Mouse (Mus musculus) cerebellum, adult 2 months (tissue): ENCODE measurements at regions not wholly inside any gene's neighbourhood (a gene's known extent, or its start where the extent isn't known, plus 50 kb on each side); places are given as distances from the start of the nearest gene placed in this dataset.
A peak's percentile ranks its signal among the peaks of the same experiment; 100 is the strongest.

Experiments
- DNase-seq, 2 experiments: peaks; one replicate each; pipeline ENCODE4 v3.0.0; 2021
- H3K27ac ChIP-seq: fragments of 200-500 bp; 2 replicates; pipeline ENCODE4 v1.5.1; 2012; ENCODE audit warnings: low read length, control low read depth, inconsistent platforms; ENCODE audit not compliant: insufficient read depth
- H3K27me3 ChIP-seq: fragments of 200-500 bp; 2 replicates; pipeline ENCODE4 v1.6.1; 2012; ENCODE audit warnings: inconsistent platforms, mild to moderate bottlenecking, low read length, moderate library complexity; ENCODE audit not compliant: control insufficient read depth, insufficient read depth
- H3K4me1 ChIP-seq: fragments of 200-500 bp; 2 replicates; pipeline ENCODE4 v1.6.1; 2011; ENCODE audit warnings: low read length; ENCODE audit not compliant: control insufficient read depth, insufficient read depth
- H3K4me3 ChIP-seq: fragments of 200-500 bp; replicated peaks from 2 replicates; pipeline ENCODE3; 2011; ENCODE audit warnings: mild to moderate bottlenecking, low read depth, low read length, control low read depth; ENCODE audit not compliant: insufficient read depth
- CTCF ChIP-seq: fragments of 200-500 bp; IDR thresholded peaks from 2 replicates; pipeline ENCODE4 v1.5.1; 2011; ENCODE audit warnings: low read depth, mild to moderate bottlenecking, control low read depth, low read length, moderate library complexity, borderline replicate concordance; ENCODE audit not compliant: insufficient read depth
- POLR2A ChIP-seq: fragments of 200-500 bp; IDR thresholded peaks from 2 replicates; pipeline ENCODE4 v1.6.1; 2011; ENCODE audit warnings: low read length, control low read depth, borderline replicate concordance; ENCODE audit not compliant: insufficient read depth
- WGBS: fragments of 180-500 bp; shearing (Covaris S2); methylation state at CpG from one replicate; pipeline ENCODE4 v1.1.7; 2018; 5-methylcytosine and 5-hydroxymethylcytosine counted together

GRCm38 (mm10) chr3:17317523-17317922, 630.7 kb upstream of the Cypt12 start:
- no peak for TF ChIP-seq CTCF
- no peak for TF ChIP-seq POLR2A
- H3K27ac ChIP-seq, result no peak overlapping the region

DNA sequence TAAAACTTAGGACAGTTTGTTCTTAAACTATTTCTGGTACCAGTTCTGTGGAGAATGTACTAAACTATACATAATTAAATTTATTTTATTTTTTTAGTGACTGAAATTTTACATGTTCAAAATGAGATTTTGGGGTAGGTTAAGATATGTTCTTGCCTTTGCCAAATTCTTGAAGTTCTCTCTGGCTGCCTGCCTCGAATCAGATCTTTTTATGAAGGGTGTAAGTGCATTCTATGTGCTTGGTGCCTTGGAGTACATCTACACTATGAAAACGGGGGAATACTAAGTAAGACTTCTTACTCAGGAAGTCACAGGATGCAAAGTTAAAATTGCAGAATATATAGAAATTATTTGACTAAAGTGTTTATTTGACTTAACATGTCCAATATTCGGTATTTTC, 629.8 kb upstream of the Cypt12 start:
- TF ChIP-seq CTCF, result no peak
- TF ChIP-seq POLR2A, result no peak
- no peak overlapping the region for H3K4me3 ChIP-seq
- no peaks in the 10 kb centered on the region for H3K27me3 ChIP-seq
- H3K27ac ChIP-seq, result no peak overlapping the region
- H3K4me1 ChIP-seq, result no peaks in the 10 kb centered on the region; the same call in 1 of the 2 replicates
- WGBS, result 67% methylated on average over 3 of the region's 3 CpGs
- no peak for DNase-seq

More at GRCm38 (mm10) chr3:17317523-17317922, 630.7 kb upstream of the Cypt12 start:
- no peaks in the 10 kb centered on the region for H3K27me3 ChIP-seq
- no peaks in the 10 kb centered on the region; the same call in 1 of the 2 replicates for H3K4me1 ChIP-seq
- DNase-seq, result no peak
- no peak overlapping the region for H3K4me3 ChIP-seq

GRCm38 (mm10) chr3:17319213-17319612, 629.0 kb upstream of the Cypt12 start:
- no peak for TF ChIP-seq CTCF
- no peak for TF ChIP-seq POLR2A
- 20% methylated on average over 9 of the region's 9 CpGs for WGBS
- Histone ChIP-seq H3K27me3 (no peaks in the 10 kb centered on the region), H3K4me1 (no peaks in the 10 kb centered on the region; the same call in 1 of the 2 replicates), H3K27ac (no peak overlapping the region), H3K4me3 (no peak overlapping the region)
- DNase-seq, result peak in 1 of 2 experiments; percentile 1

DNA sequence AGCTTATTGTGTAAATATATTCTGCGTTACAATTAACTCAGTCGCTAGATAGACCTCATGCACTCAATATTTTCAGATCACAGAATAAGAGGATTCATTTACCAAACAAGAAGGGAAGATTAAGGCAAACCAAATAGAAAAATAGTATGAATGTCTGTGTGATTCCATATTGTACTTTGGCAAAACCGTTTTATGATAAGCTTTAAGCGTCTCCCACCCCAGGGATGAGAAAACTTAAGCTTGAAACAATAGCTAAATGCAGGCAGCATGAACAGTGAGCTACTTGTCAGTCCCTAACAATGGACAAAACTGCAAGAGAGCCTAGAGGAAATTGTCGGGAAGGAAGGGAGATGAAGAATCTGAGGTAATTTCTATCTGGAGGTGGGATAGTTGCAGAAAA, 628.3 kb upstream of the Cypt12 start:
- H3K27ac ChIP-seq, result no peak overlapping the region
- H3K4me1 ChIP-seq, result no peaks in the 10 kb centered on the region; the same call in 1 of the 2 replicates
- DNase-seq, result no peak
- 71% methylated on average over 5 of the region's 5 CpGs for WGBS
- no peaks in the 10 kb centered on the region for H3K27me3 ChIP-seq
- TF ChIP-seq POLR2A (no peak), CTCF (no peak)
- no peak overlapping the region for H3K4me3 ChIP-seq

DNA sequence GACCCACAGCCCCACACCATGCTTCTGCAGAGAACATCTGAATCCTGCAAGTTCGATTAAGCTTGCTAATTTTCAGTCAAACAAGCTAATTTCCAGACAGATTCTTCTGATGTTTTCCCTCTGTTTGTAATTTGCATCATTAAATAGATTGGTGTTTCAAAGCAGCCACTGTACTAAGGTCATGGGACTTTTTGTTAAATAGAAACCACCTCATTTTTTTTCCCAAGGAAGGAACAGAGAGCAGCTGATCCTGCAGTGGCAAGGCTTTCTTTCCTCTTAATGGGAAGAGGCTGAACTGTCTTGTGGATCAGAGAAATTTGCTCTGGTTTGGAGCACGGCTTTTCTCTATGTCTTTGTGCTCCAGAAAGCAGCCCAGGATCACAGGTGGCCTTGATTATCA, 625.9 kb upstream of the Cypt12 start:
- WGBS, result 51% methylated on average over 2 of the region's 2 CpGs
- no peak for DNase-seq
- no peak overlapping the region for H3K27ac ChIP-seq
- H3K4me1 ChIP-seq, result no peaks in the 10 kb centered on the region; the same call in 1 of the 2 replicates
- H3K4me3 ChIP-seq, result no peak overlapping the region
- H3K27me3 ChIP-seq, result no peaks in the 10 kb centered on the region
- TF ChIP-seq POLR2A (no peak), CTCF (no peak)

GRCm38 (mm10) chr3:17324816-17325215, 623.4 kb upstream of the Cypt12 start:
- no peak for TF ChIP-seq POLR2A
- TF ChIP-seq CTCF, result no peak
- Histone ChIP-seq H3K4me1 (no peaks in the 10 kb centered on the region), H3K27ac (no peak overlapping the region), H3K4me3 (no peak overlapping the region), H3K27me3 (no peaks in the 10 kb centered on the region)
- no peak for DNase-seq
- 47% methylated on average over 7 of the region's 7 CpGs for WGBS

DNA sequence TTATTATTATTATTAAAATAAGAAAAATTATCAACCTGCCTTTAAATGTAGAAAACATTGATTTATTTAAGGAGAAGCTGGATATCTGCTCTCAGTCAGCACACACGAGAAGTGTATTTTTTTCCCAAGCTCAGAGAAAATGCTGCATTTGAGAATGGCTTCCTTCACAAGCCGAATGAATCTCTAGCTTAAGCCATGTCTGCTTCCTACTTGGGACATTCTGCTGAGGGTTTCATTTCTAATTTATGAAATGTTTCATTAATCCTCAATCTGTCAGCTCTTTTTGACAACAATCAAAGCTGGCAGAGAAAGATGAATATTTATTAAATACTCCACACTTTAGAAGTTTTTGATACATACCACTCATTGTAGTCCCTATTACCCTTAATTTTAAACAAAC, 622.4 kb upstream of the Cypt12 start:
- Histone ChIP-seq H3K4me1 (no peaks in the 10 kb centered on the region), H3K27ac (no peak overlapping the region), H3K27me3 (no peaks in the 10 kb centered on the region), H3K4me3 (no peak overlapping the region)
- DNase-seq, result no peak
- no peak for TF ChIP-seq CTCF
- TF ChIP-seq POLR2A, result no peak
- 85% methylated on average over 2 of the region's 2 CpGs for WGBS

GRCm38 (mm10) chr3:17326292-17326691, 621.9 kb upstream of the Cypt12 start:
- H3K4me3 ChIP-seq, result no peak overlapping the region
- H3K4me1 ChIP-seq, result no peaks in the 10 kb centered on the region
- H3K27me3 ChIP-seq, result no peaks in the 10 kb centered on the region
- DNase-seq, result no peak
- 75% methylated on average over 8 of the region's 8 CpGs for WGBS
- no peak overlapping the region for H3K27ac ChIP-seq
- TF ChIP-seq POLR2A (no peak), CTCF (no peak)
